Mouse (Mus musculus): ENCODE data around the gene Gga3.

The Gga3 gene

DNA sequence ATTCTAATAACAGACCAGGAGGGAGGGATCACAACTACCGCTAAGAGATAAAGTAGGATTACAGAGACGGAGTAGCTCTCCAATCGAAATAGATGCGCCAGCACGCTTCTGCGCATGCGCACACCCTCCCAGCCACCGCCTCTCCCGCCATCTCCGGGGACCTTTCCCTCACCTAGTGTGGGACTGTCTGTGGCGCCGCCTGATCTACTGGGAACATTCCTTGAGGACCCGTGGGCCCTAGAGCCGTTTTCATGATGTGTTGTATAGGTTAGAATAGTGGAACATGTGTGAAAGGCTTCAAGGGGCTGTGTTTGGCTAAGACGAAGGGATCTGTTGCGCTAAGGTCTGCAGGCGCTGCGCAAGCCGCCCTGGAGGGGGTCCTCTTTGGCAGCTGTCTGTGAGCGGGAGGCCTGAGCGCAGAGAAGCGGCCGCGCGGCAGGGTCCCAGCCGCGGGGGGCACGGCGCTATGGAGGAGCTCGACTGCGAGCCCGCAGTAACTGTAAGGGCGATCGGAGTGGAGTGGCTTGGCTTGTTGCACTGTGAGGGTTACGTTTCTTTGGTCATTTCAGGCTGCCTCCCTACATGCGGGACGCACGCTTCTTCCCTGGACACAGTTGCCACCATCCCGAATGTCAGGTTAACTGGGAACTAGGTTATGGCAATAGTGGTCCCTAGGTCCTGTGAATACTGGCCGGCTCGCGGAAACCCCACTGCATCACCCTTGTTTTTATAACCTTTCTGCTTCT, 39.6 kb downstream of the Gga3 start, which contains the start of gene Nup85:
Gene Nup85, plus strand, starts transcription at position 371 of the 746 bp plus-strand sequence.
- DNase-seq (ENCODE audit: low read depth, low spot score), result peak; percentile 97

DNA sequence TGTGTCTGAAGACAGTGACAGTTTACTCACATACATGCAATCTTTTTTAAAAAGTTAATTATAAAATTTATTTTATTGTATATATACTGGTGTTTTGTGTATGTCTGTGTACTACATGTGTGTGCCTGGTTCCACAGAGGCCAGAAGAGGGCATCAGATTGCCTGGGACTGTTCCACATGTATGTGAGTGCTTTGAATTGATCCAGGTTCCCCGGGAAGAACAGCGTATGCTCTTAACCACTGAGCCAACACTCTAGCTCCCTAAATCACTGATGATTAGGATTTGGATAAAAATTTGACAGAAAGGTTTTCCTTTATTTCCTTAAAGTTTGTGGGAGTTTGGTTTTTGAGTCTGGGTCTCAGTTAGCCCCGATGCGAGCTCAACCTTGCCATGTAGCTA, 40.4 kb downstream of the Gga3 start:
- peak; percentile 4 for DNase-seq (ENCODE audit: low read depth, low spot score)

DNA sequence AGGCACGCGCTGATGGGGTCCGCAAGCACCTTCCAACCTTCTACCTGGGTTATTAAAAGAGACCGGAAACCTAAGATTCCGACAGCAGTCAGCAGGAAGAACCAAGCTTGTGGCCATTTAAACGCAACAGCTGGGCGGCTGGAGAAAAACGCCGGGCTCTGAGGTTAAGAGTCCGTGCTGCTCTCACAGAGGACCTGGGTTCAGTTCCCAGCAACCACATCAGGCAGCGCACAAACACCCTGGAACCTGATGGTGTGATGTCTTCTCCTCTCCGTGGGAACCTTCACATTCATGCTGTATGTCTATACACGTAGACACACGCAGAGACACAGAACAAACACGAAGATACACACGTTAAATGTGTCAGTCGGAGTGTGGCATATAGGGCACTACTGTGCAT, 48.1 kb downstream of the Gga3 start:
- DNase-seq (ENCODE audit: low read depth, low spot score), result no peak

DNA sequence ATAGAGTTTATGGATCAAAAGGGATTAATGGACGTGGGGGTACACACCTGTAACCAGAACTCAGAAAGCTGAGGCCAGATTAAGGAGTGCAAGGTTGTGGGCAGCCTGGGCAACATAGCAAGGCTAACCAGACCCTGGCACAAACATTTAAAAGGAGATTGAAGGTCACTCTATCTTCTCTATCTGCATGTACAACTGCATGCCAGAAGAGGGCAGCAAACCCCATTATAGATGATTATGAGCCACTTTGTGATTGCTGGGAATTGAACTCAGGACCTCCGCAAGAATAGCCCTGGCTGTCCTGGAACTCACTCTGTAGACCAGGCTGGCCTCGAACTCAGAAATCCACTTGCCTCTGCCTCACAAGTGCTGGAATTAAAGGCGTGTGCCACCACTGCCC, 51.1 kb downstream of the Gga3 start:
- no peak for DNase-seq (ENCODE audit: low read depth, low spot score)

DNA sequence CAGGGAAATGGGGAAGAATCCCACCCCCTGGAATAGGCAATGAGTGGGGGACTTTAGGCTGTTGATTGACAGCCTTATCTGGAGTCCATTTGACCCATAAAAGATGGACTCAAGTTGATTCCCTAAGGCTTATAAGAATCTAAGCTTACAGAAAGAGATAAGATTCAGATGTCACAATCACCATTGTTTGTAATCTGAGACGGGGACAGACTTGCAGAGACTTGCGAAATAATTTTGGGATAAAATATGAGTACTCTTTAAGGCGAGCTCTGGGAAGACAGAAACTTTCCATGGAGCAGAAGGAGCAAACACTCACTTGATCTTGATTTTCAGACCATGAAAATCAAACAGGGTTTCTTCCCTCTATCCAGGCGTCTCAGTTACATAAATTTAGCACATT, 60.3 kb downstream of the Gga3 start:
- DNase-seq (ENCODE audit: low read depth, low spot score), result no peak

DNA sequence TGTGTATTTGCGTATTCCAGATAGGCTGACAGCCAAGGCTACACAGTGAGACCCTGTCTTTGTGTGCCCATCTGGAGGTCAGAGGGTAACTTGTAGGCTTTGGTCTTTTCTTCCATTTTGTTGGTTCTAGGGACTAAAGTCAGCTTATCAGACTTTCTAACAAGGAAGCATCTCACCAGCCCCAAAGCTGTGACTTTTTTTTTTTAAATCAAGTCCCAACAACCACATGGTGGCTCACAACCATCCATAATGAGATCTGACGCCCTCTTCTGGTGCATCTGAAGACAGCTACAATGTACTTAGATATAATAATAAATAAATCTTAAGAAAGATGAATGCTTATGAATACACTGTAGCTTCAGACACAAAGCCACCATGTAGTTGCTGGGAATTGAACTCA, 65.8 kb downstream of the Gga3 start:
- no peak for DNase-seq (ENCODE audit: low read depth, low spot score)

DNA sequence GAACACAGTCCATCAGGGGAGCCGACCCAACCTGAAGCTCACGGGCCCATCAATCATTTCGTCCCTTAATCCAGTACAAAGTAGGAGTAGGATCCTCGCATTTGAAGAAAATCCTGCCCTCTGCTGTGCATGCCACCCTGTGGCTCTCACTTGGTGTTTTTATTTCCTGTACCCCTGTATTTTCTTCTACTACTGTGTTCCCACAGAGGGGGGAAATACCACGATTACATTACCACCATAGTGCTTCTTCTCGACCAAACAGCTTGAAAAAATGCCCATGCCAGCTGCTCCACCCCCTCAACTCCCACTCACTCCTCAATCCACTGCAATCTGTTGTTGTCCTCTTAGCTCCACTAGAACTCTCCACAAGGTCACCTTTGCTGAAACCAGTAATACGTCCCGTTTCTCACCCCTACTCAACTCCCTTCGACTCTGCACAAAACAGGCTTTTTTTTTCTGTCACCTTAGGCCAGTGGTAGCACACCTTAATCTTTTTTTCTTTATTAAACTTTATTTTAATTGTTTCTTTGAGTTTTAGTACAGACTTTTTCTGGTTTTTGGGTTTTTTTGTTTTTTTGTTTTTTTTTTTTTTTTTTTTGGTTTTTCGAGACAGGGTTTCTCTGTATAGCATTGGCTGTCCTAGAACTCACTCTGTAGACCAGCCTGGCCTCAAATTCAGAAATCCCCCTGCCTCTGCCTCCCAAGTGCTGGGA, 66.8 kb downstream of the Gga3 start:
- peak; percentile 14 for DNase-seq (ENCODE audit: low read depth, low spot score)

DNA sequence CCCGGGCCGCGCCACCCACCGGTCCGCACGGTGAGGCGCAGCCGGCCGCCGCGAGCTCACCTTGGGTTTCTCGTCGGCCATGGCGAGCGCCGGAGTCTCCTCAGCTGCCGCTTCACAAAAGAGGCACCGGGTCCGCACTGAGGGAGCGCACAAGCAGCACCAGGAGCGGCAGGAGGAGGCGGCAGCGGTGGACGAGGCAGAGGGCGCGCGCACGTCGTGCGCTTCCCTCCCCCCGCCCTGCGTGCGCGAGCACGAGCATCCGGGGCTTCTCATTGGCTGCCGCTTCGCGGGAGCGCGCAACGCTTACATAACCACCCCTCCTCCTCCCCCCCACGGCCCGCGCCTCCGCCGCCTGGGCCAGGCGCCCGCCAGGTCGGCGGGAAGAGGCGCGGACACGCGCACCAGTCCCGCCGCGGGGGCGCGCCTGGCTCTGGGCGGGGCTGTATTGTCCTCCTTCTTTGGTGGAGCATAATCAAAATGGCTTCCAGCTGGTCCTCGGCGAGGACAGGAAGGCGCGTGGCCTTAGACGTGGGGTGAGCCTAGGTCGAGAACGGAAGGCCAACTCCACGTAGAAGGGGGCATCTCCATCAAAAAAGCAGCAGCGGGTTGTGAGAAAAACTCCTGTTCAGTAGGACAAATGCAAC, 67.7 kb downstream of the Gga3 start, which contains the start of gene Sumo2:
Gene Sumo2, minus strand, starts transcription at position 239 of the 644 bp plus-strand sequence.
- peak; percentile 98 for DNase-seq (ENCODE audit: low read depth, low spot score)

DNA sequence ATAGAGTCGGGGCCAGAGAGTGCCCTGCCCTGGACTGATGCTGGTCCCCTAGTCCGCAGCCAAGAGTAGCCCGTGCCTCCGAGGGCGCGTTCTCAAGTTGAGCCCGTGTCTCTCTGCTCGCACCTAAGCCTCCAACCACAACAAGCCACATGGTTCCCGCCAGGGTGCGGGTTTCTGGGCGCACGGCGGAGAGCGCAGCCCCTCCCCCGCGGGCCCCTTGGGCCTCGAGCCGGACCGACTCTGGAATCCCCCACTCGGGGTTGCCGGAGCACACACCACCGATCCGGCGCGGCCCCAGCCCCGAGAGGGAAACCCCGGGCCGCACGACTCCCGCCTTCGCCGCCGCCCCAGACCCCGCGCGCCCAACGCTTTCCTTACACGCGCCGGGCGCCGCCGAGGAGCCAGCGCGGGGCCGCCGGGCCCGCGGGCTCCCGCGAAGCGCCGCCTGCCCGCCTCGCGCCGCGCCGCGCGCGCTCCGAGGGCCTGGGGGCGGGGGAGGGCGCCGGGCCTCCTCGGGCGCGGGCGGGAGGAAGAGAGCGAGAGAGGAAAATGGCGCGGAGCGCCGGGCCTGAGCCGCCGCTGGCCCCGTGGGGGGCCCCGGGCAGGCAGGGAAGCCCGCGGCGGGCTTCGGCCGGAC, 68.3 kb downstream of the Gga3 start:
- DNase-seq (ENCODE audit: low read depth, low spot score), result peak; percentile 75

DNA sequence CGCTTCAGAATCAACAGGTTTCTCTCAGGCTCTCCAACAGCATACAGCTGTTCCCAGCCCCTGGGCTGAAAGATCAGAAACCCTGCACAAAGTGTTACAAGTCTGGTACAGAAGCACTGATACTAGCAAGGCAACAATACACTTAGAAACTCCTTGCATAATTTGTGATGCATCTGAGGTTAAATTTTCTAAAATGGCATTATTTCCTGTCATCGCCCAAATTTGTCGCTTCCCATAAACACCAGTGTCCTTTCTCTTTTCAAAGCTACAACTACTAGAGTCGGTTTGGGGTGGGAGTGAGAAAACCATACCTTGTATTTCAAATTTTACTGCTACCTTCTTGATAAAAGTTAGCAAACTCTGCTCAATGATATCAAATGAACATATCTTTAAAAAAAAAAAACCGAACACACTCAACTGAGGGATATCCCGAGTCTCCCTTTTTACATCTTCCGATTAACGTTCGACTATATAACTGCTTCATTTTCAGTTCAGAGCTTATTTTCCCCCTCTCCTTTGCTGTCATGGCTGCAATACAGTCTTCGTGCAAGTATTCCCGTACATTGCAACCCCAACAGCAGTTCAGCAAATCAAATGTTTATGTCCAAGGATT, 69.0 kb downstream of the Gga3 start:
- DNase-seq (ENCODE audit: low read depth, low spot score), result no peak

Data from retina, postnatal 7 days (tissue).